Mouse (Mus musculus) thymus, adult 2 months (tissue): ENCODE data around the gene Slc28a3.

ENCODE experiments used
- CTCF ChIP-seq: fragments of 200-500 bp; IDR thresholded peaks from 2 replicates; pipeline ENCODE4 v1.5.1; 2012; ENCODE audit warnings: mild to moderate bottlenecking, control low read depth, low read length, moderate library complexity, borderline replicate concordance; ENCODE audit not compliant: control insufficient read depth, poor library complexity, insufficient read depth; ENCODE audit errors: extremely low read depth
- POLR2A ChIP-seq: fragments of 200-500 bp; IDR thresholded peaks from 2 replicates; pipeline ENCODE4 v1.6.1; 2012; ENCODE audit warnings: mild to moderate bottlenecking, low read length, control low read depth, moderate library complexity; ENCODE audit not compliant: control insufficient read depth, poor library complexity, insufficient read depth; ENCODE audit errors: extremely low read depth

DNA sequence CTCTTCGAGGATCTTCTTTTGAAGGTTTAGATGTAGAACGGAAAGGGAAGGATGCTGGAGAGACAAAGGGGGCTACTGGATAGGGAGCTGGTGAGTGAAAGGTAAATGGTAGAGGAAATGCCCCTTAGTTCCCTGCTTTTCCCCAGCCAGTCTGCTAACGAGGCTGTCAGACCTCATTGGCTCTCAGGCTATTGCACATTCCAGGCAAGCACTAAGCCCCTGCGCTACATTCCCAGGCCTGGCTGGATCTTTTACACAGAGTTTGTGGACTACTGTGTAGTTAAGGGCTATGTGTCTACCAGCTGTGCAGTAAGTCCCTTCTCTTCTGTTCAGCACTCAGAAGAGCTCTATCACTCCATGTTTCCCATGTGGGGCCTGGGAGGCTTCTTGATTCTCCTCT lies 72.3 kb downstream of the Slc28a3 start:
- no peak for TF ChIP-seq CTCF
- TF ChIP-seq POLR2A: no peak
